Mouse (Mus musculus): Measurements from ENCODE around the gene Pdcd4.

DNA sequence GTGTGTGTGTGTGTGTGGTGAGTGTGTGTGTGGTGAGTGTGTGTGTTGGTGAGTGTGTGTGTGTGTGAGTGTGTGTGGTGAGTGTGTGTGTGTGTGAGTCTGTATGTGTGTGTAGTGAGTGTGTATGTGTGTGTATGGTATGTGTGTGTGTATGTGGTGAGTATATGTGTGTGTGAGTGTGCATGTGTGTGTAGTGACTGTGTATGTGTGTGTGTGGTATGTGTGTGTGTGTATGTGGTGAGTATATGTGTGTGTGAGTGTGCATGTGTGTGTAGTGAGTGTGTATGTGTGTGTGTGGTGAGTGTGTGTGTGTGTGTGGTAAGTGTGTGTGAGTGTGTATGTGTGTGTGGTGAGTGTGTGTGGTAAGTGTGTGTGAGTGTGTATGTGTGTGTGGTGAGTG, 24.8 kb upstream of the Pdcd4 start:
- TF ChIP-seq MAX (IDR thresholded peaks at IDR 0.05) (no peak), CTCF (IDR thresholded peaks at IDR 0.05; ENCODE audit: control insufficient read depth, insufficient read depth, insufficient read length) (no peak), USF1 (IDR thresholded peaks at IDR 0.05; ENCODE audit: low read depth) (no peak), MYOG (IDR thresholded peaks at IDR 0.05; ENCODE audit: control insufficient read depth, extremely low read depth, insufficient read length) (no peak)
